Mouse (Mus musculus) v-Abl transformed pro-B cells (cell line): ENCODE data around the gene Rsph3a.
"Not testable (repeated sequence)": the region's sequence is repeated elsewhere in the genome, so short reads cannot be mapped to it uniquely, and the experiment has no call there.

Source experiments
- in situ Hi-C, 2 experiments: fragments of 400-800 bp; cut with MboI; formaldehyde crosslinking; loops; one replicate each; pipeline ENCODE4 v1.15.1; 2025; ENCODE audit not compliant: unreplicated experiment in 2 of 2

The Rsph3a gene

GRCm38 (mm10) chr17:7945117-7946052 is at the start of gene Rsph3a:
Gene Rsph3a, plus strand, starts transcription at chr17:7945614.
- in situ Hi-C loops = not testable (repeated sequence)

GRCm38 (mm10) chr17:7896047-7896635 is 49.3 kb upstream of the Rsph3a start:
- in situ Hi-C loops = no loop called here

- in situ Hi-C loops = no loop called here
Observed at GRCm38 (mm10) chr17:7897120-7897519, 48.3 kb upstream of the Rsph3a start.

- in situ Hi-C loops = no loop called here
Observed at GRCm38 (mm10) chr17:7897756-7898155, 47.7 kb upstream of the Rsph3a start.

GRCm38 (mm10) chr17:7899233-7899632 is 46.2 kb upstream of the Rsph3a start:
- in situ Hi-C loops = no loop called here

GRCm38 (mm10) chr17:7899961-7900360 is 45.5 kb upstream of the Rsph3a start:
- in situ Hi-C loops = no loop called here

- in situ Hi-C loops = no loop called here
Observed at GRCm38 (mm10) chr17:7901536-7901935, 43.9 kb upstream of the Rsph3a start.

GRCm38 (mm10) chr17:7902362-7902761 is 43.1 kb upstream of the Rsph3a start:
- in situ Hi-C loops = no loop called here

- in situ Hi-C loops = no loop called here
Observed at GRCm38 (mm10) chr17:7904992-7905391, 40.4 kb upstream of the Rsph3a start.

- in situ Hi-C loops = no loop called here
Observed at GRCm38 (mm10) chr17:7905936-7906685, 39.3 kb upstream of the Rsph3a start.

- in situ Hi-C loops = no loop called here
Observed at GRCm38 (mm10) chr17:7914596-7915227, 30.7 kb upstream of the Rsph3a start.

GRCm38 (mm10) chr17:7915791-7916190 is 29.6 kb upstream of the Rsph3a start:
- in situ Hi-C loops = no loop called here

GRCm38 (mm10) chr17:7916782-7917574 is 28.4 kb upstream of the Rsph3a start:
- in situ Hi-C loops = no loop called here

GRCm38 (mm10) chr17:7918355-7918754 is 27.1 kb upstream of the Rsph3a start:
- in situ Hi-C loops = no loop called here

- in situ Hi-C loops = no loop called here
Observed at GRCm38 (mm10) chr17:7919209-7919608, 26.2 kb upstream of the Rsph3a start.

- in situ Hi-C loops = no loop called here
Observed at GRCm38 (mm10) chr17:7922564-7922963, 22.9 kb upstream of the Rsph3a start.

GRCm38 (mm10) chr17:7924185-7924725 is 21.2 kb upstream of the Rsph3a start:
- in situ Hi-C loops = no loop called here

- in situ Hi-C loops = loop anchor here (5.0 kb wide), 2 partner anchors 53 to 58 kb away; no protein-coding TSS in a partner anchor
Observed at GRCm38 (mm10) chr17:7925413-7926160, 19.8 kb upstream of the Rsph3a start, which contains the start of gene Tagap. Gene Tagap, plus strand, starts transcription at chr17:7926000.
